In genomic region chr6:35256691-35257090, GRCm38 (mm10) we compare ENCODE assay signal across 10 mouse cellular contexts. TPM values are rescaled to one million over a fixed set of nuclear protein-coding genes. Genes with fewer than 3 reads are reported as not detected.
DNase-seq lines count a peak whose midpoint lies in the region; ATAC-seq and TF ChIP-seq lines count a peak whose summit lies in the region.
"Had no signal": no experiment of that assay in that cellular context is flagged by ENCODE, and none has a peak within 500 bp of the region (broad histone marks: within the 10 kb centered on the region; RNA-seq: fewer than 3 reads in every experiment).

No protein-coding gene starts in this region.

- no peak for ATAC-seq in Patski
- ATAC-seq in forebrain, embryonic 14.5 days, result no peak

- peaks cover 8% of the 10 kb centered on the region for H3K36me3 ChIP-seq in forebrain, embryonic 14.5 days (ENCODE audit: control insufficient read depth, insufficient read depth, low read length)

- 92% methylated on average over 7 of the region's 7 CpGs for WGBS in forebrain, embryonic 14.5 days

- H3K9ac ChIP-seq in forebrain, embryonic 14.5 days (ENCODE audit: low read length), result no peak overlapping the region

- H3K9me3 ChIP-seq in forebrain, embryonic 14.5 days (replicated peaks; ENCODE audit: control insufficient read depth, low read length), result no peaks in the 10 kb centered on the region

- intact Hi-C loops in gastrocnemius, adult 2 months (cut with DNase I), result loop anchor here (10.0 kb wide), 2 partner anchors 118 to 982 kb away; no protein-coding TSS in a partner anchor

- in situ Hi-C loops in Patski (cut with MboI; ENCODE audit: low pct_unique_long_range_greater_than_20kb), result loop anchor here (10.0 kb wide), 1 partner anchor 118 kb away; no protein-coding TSS in a partner anchor

- peak overlapping the region; percentile 63 for H3K27ac ChIP-seq in gastrocnemius, adult 2 months
- no peak overlapping the region for H3K27ac ChIP-seq in forebrain, embryonic 14.5 days (ENCODE audit: low read depth, low read length)
- H3K27ac ChIP-seq: macrophage had no signal

- H3K4me1 ChIP-seq in forebrain, embryonic 14.5 days (ENCODE audit: control insufficient read depth, insufficient read depth, low read length), result peaks cover 20% of the 10 kb centered on the region

- no peak overlapping the region for H3K4me2 ChIP-seq in forebrain, embryonic 14.5 days (ENCODE audit: low read length)

- POLR2A ChIA-PET in Patski (lab: Charles Lee), result interaction anchor here (0.7 kb wide), 1 partner anchor 281 kb away, joined by 3 read pairs; no protein-coding TSS in a partner anchor

- CTCF ChIA-PET in Patski (lab: Charles Lee), result interaction anchor here (0.9 to 1.4 kb wide), 3 partner anchors 11 to 123 kb away, joined by 3 to 6 read pairs (median 5); no protein-coding TSS in a partner anchor

- peak overlapping the region; percentile 9; the same call in 1 of the 2 replicates for H3K4me3 ChIP-seq in gastrocnemius, adult 2 months
- no peak overlapping the region for H3K4me3 ChIP-seq in forebrain, embryonic 14.5 days (ENCODE audit: low read depth, low read length)

- DNase-seq in gastrocnemius, adult 2 months, result peak; percentile 56
- DNase-seq in gastrocnemius, postnatal 10 days, result no peak
- peak; percentile 68 for DNase-seq in Patski (ENCODE audit: low read depth, low spot score)
- peak; percentile 97 for DNase-seq in heart, adult 11 months
- DNase-seq in layer of hippocampus, adult 9-11 months, result peak; percentile 52
- peak; percentile 21 for DNase-seq in right cerebral cortex, postnatal 25 days
- DNase-seq in forebrain, embryonic 14.5 days (ENCODE audit: low spot score), result no peak
- no peak for DNase-seq in thymus, postnatal 4 days

- no peaks in the 10 kb centered on the region for H3K27me3 ChIP-seq in Patski
- H3K27me3 ChIP-seq in forebrain, embryonic 14.5 days (replicated peaks; ENCODE audit: control insufficient read depth, insufficient read depth, low read length), result no peaks in the 10 kb centered on the region
- H3K27me3 ChIP-seq: CH12.LX had no signal

- TF ChIP-seq CTCF in gastrocnemius, adult 2 months (IDR thresholded peaks at IDR 0.05), result no peak
- no peak for TF ChIP-seq CTCF in Patski (IDR thresholded peaks at IDR 0.05)

RNA-seq across cellular contexts. Expression of gene Slc13a4, which starts 51.2 kb away (rescaled TPM):
- total RNA-seq in gastrocnemius, adult 2 months (2021), result under 1 TPM in 1 of 2 experiments, not detected in 1; 0.06 TPM
- total RNA-seq in gastrocnemius, postnatal 10 days (2021), result under 1 TPM; 0.28 to 0.47 TPM
- not detected for polyA plus RNA-seq in Patski (2021)
- polyA plus RNA-seq in forebrain, embryonic 14.5 days (2014; fragmentation: Nextera tagmentation; extraction: Ambion mirVana), result 2.7 and 4.6 TPM in 2 replicates
- total RNA-seq: CH12.LX had no signal
- polyA plus RNA-seq: macrophage had no signal

Comparison
In these comparisons a context has a peak if more than half of its experiments do, and no peak if none do; other contexts are left out.
1. DNase-seq: peak in gastrocnemius, adult 2 months (single experiment), Patski (single experiment), heart, adult 11 months (single experiment), layer of hippocampus, adult 9-11 months (single experiment) and right cerebral cortex, postnatal 25 days (single experiment); none in gastrocnemius, postnatal 10 days (single experiment), forebrain, embryonic 14.5 days (single experiment) and thymus, postnatal 4 days (single experiment).